Mouse (Mus musculus): ENCODE data around the gene Usp17lb.
"Not testable (repeated sequence)": the region's sequence is repeated elsewhere in the genome, so short reads cannot be mapped to it uniquely, and the experiment has no call there.

The Usp17lb gene

DNA sequence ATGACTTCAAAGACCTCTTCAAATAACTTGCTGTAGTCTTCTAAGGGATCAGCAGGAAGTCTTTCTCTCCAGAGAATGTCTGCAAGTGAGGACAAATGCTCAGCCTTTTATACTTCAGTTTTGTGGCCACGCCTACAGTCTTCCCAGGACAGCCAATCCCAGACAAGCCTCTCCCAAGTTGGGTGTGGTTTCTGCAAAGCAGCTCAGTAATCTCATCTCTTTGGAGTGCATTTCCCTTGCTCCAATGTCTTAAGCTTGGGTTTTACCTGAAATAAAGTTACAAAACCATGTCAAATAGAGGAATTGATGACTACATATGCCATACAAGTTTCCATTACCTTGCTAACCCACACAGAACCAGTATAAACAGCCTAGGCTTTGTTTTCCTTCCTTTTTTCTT is at the start of gene Usp17lb:
Usp17lb (minus strand) TSS at position 101 of the 400 bp plus-strand sequence.
- DNase-seq, result no peak

DNA sequence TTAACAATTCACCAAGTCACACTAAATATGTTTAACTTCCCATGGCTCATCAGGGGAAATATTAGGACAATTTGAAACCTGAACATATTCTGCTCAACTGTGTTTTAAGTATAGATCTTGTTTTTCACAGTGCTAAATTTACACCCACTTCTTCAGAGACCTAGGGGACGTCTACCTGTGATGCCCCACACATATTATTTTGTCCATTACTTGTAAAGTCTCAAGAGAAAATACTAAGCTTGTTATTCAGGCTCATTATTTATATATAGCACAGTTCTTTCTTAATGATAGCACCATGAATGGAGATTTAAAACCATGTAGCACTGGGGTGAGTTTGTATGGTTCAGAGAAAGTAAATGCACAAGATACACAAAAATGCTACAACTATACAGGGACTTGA is 35.3 kb upstream of the Usp17lb start, which contains the start of gene Olfr665:
Olfr665 (plus strand) TSS at position 301 of the 400 bp plus-strand sequence.
- no peak for DNase-seq

DNA sequence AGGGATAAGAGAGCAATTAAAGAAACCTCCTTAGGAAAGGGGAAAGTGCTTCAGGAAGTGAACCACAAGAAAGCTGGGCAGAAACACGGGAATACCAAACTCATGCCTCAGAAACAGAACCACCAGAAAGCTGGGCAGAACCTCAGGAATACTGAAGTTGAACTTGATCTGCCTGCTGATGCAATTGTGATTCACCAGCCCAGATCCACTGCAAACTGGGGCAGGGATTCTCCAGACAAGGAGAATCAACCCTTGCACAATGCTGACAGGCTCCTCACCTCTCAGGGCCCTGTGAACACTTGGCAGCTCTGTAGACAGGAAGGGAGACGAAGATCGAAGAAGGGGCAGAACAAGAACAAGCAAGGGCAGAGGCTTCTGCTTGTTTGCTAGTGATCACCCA is 19.0 kb upstream of the Usp17lb start:
- DNase-seq, result no peak

DNA sequence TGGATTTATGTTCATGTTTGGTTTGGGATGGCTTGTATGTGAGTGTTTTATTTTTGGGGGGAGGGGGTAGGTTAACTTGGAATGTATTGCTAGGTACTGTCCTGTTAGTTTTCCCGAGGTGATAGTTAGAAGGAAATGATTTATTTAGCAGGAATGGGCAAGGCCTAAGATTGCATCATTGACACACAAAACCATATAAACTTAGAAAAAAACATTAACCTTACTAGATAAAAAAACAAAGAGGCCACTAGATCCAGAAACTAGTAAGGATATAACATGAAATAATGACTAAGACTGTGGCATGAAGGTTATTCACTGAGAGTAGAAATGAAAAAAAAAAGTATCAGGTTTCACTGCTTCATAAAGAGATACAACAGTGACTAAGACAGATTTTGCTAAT is 15.3 kb upstream of the Usp17lb start:
- DNase-seq, result no peak

DNA sequence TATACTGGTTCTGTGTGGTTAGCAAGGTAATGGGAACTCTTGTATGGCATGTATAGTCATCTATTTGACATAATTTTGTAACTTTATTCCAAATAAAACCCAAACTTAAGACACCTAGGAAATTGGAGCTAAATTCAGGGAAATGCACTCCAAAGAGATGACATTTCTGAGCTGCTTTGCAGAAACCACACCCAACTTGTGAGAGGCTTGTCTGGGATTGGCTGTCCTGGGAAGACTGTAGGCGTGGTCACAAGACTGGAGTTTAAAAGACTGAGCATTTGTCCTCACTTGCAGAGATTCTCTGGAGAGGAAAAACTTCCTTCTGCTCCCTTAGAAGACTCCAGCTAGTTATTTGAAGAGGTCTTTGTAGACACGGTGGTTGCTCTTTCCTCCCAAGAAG is 14.3 kb upstream of the Usp17lb start, which contains the start of gene Usp17la:
Usp17la (plus strand) TSS at position 301 of the 400 bp plus-strand sequence.
- not testable (repeated sequence) for DNase-seq

DNA sequence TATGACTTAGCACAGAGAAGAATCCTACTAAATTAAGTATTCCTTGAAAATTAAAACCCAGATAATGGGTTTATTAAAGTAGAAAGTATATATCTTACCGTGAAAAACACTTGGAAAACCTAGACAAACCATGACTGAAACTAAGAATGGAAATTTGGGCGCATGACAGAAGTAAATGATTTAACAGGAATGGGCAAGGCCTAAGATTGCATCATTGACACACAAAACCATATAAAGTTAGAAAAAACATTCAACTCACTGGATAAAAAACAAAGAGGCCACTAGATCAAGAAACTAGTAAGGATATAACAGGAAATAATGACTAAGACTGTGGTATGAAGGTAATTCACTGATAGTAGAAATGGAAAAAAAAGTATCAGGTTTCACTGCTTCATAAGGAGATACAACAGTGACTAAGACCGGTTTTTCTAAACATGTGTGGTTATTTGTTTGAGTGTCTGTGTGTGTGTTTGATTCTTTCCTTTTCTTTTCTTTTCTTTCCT is 12.9 kb upstream of the Usp17lb start:
- no peak for DNase-seq

DNA sequence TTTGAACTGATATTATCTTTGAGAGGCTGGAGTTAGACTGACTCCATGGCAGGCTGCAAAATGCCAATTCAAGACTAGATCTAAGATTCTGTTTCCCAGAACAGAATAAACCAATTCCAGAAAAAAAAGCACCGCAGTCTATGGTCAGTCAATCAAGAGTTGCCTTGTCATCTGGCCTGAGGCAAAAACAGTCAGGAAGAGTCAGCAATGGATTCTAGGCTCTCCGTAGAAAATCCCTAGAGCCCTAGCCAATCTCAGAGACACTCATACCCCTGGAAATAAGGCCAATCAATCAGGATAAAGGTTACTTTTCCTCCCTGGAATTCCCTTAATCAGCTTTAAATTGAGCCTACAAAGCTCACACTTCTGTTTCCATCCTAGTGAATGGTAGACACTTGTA is 9.1 kb upstream of the Usp17lb start:
- DNase-seq, result not testable (repeated sequence)

DNA sequence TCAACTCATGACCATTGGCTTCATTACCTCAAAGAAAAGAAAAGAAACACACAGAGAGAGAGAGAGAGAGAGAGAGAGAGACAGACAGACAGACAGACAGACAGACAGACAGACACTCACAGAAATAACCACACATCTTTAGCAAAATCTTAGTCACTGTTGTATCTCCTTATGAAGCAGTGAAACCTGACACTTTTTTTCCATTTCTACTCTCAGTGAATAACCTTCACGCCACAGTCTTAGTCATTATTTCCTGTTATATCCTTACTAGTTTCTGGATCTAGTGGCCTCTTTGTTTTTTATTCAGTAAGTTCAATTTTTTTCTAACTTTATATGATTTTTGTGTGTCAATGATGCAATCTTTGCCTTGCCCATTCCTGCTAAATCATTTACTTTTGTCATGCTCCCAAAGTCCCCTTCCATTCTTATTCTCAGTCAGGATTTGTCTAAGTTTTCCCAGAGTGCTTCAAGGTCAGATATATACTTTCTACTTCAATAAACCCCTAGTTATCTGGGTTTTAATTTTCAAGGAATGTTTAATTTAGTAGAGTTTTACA is 1.4 kb upstream of the Usp17lb start:
- no peak for DNase-seq

DNA sequence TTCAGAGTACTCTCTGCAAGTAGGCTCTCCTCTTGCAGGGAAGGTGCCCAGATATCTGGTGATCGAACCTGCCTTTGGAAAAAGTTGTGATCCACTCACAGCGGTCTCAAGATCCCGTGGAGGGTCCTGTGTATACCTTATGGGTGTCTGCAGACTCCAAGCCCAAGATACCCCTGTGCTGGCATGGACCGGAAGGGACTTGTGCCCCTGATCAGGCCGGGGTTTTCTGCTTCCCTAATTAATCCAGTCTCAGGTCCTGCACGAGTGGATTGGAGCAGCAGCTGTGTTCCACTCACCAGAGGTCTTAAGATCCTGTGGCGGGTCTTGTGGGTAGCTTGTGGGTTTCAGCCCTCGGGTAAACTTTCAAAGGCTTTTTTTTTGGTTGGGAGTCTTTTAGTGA is 32.1 kb downstream of the Usp17lb start:
- DNase-seq, result not testable (repeated sequence)

DNA sequence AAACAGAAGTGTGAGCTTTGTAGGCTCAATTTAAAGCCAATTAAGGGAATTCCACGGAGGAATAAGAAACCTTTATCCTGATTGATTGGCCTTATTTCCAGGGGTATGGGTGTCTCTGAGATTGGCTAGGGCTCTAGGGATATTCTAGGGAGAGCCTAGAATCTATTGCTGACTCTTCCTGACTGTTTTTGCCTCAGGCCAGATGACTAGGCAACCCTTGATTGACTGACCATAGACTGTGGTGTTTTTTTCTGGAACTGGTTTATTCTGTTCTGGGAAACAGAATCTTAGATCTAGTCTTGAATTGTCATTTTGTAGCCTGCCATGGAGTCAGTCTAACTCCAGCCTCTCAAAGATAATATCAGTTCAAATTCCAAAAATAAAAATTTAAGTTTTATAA is 51.6 kb downstream of the Usp17lb start:
- DNase-seq, result no peak
